Mouse (Mus musculus): Measurements from ENCODE around the gene Hcn1. TPM values are rescaled to one million over a fixed set of nuclear protein-coding genes. Genes with fewer than 3 reads are reported as not detected.

Gene Hcn1
- polyA plus RNA-seq, 2 experiments = under 0.01 TPM; not detected in 1

DNA sequence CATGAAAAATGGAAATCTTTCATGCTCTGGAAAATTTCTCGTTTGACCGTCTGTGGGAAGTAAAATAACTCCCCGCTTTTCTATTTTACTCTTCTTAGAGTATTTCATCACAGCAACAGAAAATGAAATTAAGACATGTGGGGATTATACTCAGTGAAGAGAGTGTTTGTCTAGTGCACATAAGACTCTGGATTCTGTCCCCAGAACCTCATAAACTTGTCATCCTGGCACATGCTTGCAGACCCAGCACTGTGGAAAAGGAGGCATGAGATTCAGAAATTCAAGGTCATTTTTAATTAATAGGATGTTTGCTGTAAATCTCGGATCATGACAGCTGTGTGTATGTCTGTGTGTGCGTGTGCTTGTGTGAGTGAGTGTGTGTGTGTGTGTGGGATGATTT, 225.5 kb downstream of the Hcn1 start:
- no peak for TF ChIP-seq EP300 (IDR thresholded peaks at IDR 0.05; ENCODE audit: low read depth)
- TF ChIP-seq CTCF (IDR thresholded peaks at IDR 0.05; ENCODE audit: low read depth) = no peak
- Histone ChIP-seq H3K4me3 (ENCODE audit: insufficient read depth in 1 of 2, low read depth in 2 of 2, low read length in 2 of 2) (no peak overlapping the region), H3K9me3 (ENCODE audit: control insufficient read depth, low read length) (no peaks in the 10 kb centered on the region), H3K9ac (replicated peaks) (no peak overlapping the region), H3K36me3 (replicated peaks; ENCODE audit: control insufficient read depth, insufficient read depth, low read depth) (no peaks in the 10 kb centered on the region), H3K4me2 (ENCODE audit: low read depth) (no peak overlapping the region), H3K27ac (no peak overlapping the region), H3K4me1 (replicated peaks; ENCODE audit: control insufficient read depth in 2 of 2, insufficient read depth in 2 of 2, low read length in 1 of 2) (no peaks in the 10 kb centered on the region), H3K27me3 (ENCODE audit: control insufficient read depth, insufficient read depth, low read length) (no peaks in the 10 kb centered on the region)
- WGBS (ENCODE audit: insufficient replicate concordance) = 59% methylated on average over 5 of the region's 5 CpGs
- ATAC-seq (ENCODE audit: insufficient read depth) (no peak), DNase-seq (ENCODE audit: low read depth in 3 of 3, low spot score in 3 of 3) (no peak)

DNA sequence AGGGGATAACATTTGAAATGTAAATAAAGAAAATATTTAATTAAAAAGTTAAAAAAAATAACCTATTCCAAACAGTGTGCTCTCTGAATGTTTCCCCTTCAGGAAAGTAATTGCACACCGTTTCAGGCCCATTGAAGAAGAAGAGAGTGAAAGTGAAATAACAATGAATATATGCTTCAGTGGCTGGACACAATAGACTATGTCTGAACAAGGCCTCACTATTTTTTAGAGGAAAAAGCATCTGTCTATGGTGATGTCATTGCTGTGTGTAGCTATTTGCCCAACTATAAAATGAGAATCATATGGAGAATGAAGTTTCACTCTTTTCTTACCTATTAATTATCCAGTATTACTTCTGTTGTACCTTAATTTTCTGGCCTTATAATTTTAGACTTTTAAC, 234.5 kb downstream of the Hcn1 start:
- no peaks in the 10 kb centered on the region for H3K9me3 ChIP-seq (ENCODE audit: control insufficient read depth, low read length)
- 66% methylated on average over 1 of the region's 1 CpGs for whole genome bisulfite sequencing (ENCODE audit: insufficient replicate concordance)
- H3K4me1 ChIP-seq (replicated peaks; ENCODE audit: control insufficient read depth in 2 of 2, insufficient read depth in 2 of 2, low read length in 1 of 2) = no peaks in the 10 kb centered on the region
- H3K4me3 ChIP-seq (ENCODE audit: insufficient read depth in 1 of 2, low read depth in 2 of 2, low read length in 2 of 2) = no peak overlapping the region
- no peak for DNase-seq (ENCODE audit: low read depth in 3 of 3, low spot score in 3 of 3)
- no peak for ATAC-seq (ENCODE audit: insufficient read depth)
- H3K9ac ChIP-seq (replicated peaks) = no peak overlapping the region
- H3K4me2 ChIP-seq (ENCODE audit: low read depth) = no peak overlapping the region
- no peak for TF ChIP-seq EP300 (IDR thresholded peaks at IDR 0.05; ENCODE audit: low read depth)
- H3K27ac ChIP-seq = no peak overlapping the region
- no peaks in the 10 kb centered on the region for H3K36me3 ChIP-seq (replicated peaks; ENCODE audit: control insufficient read depth, insufficient read depth, low read depth)
- no peaks in the 10 kb centered on the region for H3K27me3 ChIP-seq (ENCODE audit: control insufficient read depth, insufficient read depth, low read length)

DNA sequence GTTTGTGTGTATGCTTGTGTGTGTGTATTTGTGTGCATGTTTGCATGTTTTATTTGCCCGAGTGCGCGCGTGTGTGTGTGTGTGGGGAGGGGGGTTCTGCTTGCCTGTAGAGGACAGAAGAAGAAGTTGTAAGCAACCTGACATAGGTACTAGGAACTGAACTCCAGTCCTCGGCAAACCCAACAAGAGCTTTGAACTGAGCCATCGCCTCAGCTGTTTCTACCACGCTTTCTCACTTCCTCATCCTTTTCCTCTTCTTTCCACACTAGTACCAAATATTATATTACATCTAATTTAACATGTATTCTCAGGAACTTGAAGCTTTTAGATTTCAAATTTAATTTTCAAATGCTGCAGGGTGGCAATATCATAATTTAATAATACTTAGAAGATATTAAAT, 236.1 kb downstream of the Hcn1 start:
- H3K4me2 ChIP-seq (ENCODE audit: low read depth) = no peak overlapping the region
- H3K27me3 ChIP-seq (ENCODE audit: control insufficient read depth, insufficient read depth, low read length) = no peaks in the 10 kb centered on the region
- H3K9ac ChIP-seq (replicated peaks) = no peak overlapping the region
- DNase-seq (ENCODE audit: low read depth in 3 of 3, low spot score in 3 of 3) (no peak), ATAC-seq (ENCODE audit: insufficient read depth) (no peak)
- H3K4me3 ChIP-seq (ENCODE audit: insufficient read depth in 1 of 2, low read depth in 2 of 2, low read length in 2 of 2) = no peak overlapping the region
- H3K9me3 ChIP-seq (ENCODE audit: control insufficient read depth, low read length) = no peaks in the 10 kb centered on the region
- WGBS (ENCODE audit: insufficient replicate concordance) = 67% methylated on average over 7 of the region's 7 CpGs
- no peak overlapping the region for H3K27ac ChIP-seq
- no peaks in the 10 kb centered on the region for H3K36me3 ChIP-seq (replicated peaks; ENCODE audit: control insufficient read depth, insufficient read depth, low read depth)
- TF ChIP-seq CTCF (IDR thresholded peaks at IDR 0.05; ENCODE audit: low read depth) = no peak
- TF ChIP-seq EP300 (IDR thresholded peaks at IDR 0.05; ENCODE audit: low read depth) = no peak
- H3K4me1 ChIP-seq (replicated peaks; ENCODE audit: control insufficient read depth in 2 of 2, insufficient read depth in 2 of 2, low read length in 1 of 2) = no peaks in the 10 kb centered on the region

DNA sequence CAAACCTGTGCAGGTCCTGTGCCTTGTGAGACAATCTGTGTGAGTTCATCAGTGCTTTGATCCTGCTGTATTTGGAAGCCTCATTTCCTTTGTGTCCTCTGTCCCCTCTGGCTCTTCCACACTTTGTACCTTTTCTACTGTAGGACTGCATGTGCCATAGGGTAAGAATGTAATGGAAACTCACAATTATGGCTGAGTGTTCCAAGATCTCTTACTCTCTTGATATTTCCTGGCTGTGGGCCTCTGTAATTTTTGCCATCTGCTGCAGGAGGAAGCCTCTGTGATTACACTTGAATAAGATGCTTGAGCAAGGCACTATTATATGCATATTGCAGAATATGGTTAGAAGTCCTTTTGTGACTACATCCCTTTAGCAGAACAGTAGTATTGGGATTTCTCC, 240.2 kb downstream of the Hcn1 start:
- TF ChIP-seq CTCF (IDR thresholded peaks at IDR 0.05; ENCODE audit: low read depth) (no peak), EP300 (IDR thresholded peaks at IDR 0.05; ENCODE audit: low read depth) (no peak)
- Histone ChIP-seq H3K27me3 (ENCODE audit: control insufficient read depth, insufficient read depth, low read length) (no peaks in the 10 kb centered on the region), H3K4me3 (ENCODE audit: insufficient read depth in 1 of 2, low read depth in 2 of 2, low read length in 2 of 2) (no peak overlapping the region), H3K36me3 (replicated peaks; ENCODE audit: control insufficient read depth, insufficient read depth, low read depth) (no peaks in the 10 kb centered on the region), H3K9ac (replicated peaks) (no peak overlapping the region), H3K4me1 (replicated peaks; ENCODE audit: control insufficient read depth in 2 of 2, insufficient read depth in 2 of 2, low read length in 1 of 2) (no peaks in the 10 kb centered on the region), H3K9me3 (ENCODE audit: control insufficient read depth, low read length) (no peaks in the 10 kb centered on the region), H3K27ac (no peak overlapping the region), H3K4me2 (ENCODE audit: low read depth) (no peak overlapping the region)
- ATAC-seq (ENCODE audit: insufficient read depth) = no peak
- DNase-seq (ENCODE audit: low read depth in 3 of 3, low spot score in 3 of 3) = no peak

DNA sequence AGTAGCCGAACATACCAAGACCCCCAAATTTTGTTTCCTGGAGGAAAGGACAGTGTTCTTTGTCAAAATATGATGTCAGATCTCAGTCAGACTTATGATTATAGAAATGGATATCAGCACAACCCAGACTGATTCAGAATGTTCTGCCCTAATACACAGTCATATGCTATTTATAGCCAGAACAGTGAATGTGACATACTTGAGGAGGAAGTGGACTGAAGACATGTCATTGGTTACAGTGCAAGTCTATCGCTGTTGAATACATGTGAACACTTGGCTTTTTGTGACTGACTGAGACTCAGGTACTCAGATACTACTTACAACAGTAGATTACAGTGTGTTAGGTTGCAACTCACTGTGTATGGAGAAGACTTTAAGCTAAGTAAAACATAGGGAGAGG, 245.2 kb downstream of the Hcn1 start:
- 64% methylated on average over 2 of the region's 2 CpGs for WGBS (ENCODE audit: insufficient replicate concordance)
- no peak for TF ChIP-seq CTCF (IDR thresholded peaks at IDR 0.05; ENCODE audit: low read depth)
- TF ChIP-seq EP300 (IDR thresholded peaks at IDR 0.05; ENCODE audit: low read depth) = no peak

DNA sequence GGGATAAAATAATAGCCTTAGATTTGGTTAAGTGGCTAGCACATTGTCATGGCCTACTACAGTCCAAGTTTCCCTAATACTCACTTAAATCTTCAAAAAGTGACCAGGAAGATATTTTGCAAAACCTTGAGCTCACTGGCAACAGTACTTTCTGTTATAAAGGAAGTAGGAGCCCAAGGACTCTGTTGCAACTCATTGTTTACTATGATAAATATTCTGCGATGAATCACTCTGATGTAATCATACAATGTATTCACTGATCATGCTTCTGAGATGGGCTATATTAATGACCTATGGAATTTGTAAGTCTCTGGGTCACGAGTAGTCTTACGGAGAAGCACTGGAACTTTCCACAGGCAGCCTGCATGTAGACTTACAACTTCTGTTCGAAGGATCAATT, 246.6 kb downstream of the Hcn1 start:
- no peaks in the 10 kb centered on the region for H3K9me3 ChIP-seq (ENCODE audit: control insufficient read depth, low read length)
- no peaks in the 10 kb centered on the region for H3K4me1 ChIP-seq (replicated peaks; ENCODE audit: control insufficient read depth in 2 of 2, insufficient read depth in 2 of 2, low read length in 1 of 2)
- no peak overlapping the region for H3K4me3 ChIP-seq (ENCODE audit: insufficient read depth in 1 of 2, low read depth in 2 of 2, low read length in 2 of 2)
- no peak for TF ChIP-seq CTCF (IDR thresholded peaks at IDR 0.05; ENCODE audit: low read depth)
- TF ChIP-seq EP300 (IDR thresholded peaks at IDR 0.05; ENCODE audit: low read depth) = no peak
- H3K4me2 ChIP-seq (ENCODE audit: low read depth) = no peak overlapping the region
- no peak overlapping the region for H3K9ac ChIP-seq (replicated peaks)
- DNase-seq (ENCODE audit: low read depth in 3 of 3, low spot score in 3 of 3) = no peak
- ATAC-seq (ENCODE audit: insufficient read depth) = no peak
- H3K36me3 ChIP-seq (replicated peaks; ENCODE audit: control insufficient read depth, insufficient read depth, low read depth) = no peaks in the 10 kb centered on the region
- 67% methylated on average over 4 of the region's 4 CpGs for WGBS (ENCODE audit: insufficient replicate concordance)
- H3K27me3 ChIP-seq (ENCODE audit: control insufficient read depth, insufficient read depth, low read length) = no peaks in the 10 kb centered on the region
- H3K27ac ChIP-seq = no peak overlapping the region

More for the DNA sequence above, 245.2 kb downstream of the Hcn1 start:
- no peaks in the 10 kb centered on the region for H3K27me3 ChIP-seq (ENCODE audit: control insufficient read depth, insufficient read depth, low read length)
- H3K4me1 ChIP-seq (replicated peaks; ENCODE audit: control insufficient read depth in 2 of 2, insufficient read depth in 2 of 2, low read length in 1 of 2) = no peaks in the 10 kb centered on the region
- no peak overlapping the region for H3K4me2 ChIP-seq (ENCODE audit: low read depth)
- no peaks in the 10 kb centered on the region for H3K36me3 ChIP-seq (replicated peaks; ENCODE audit: control insufficient read depth, insufficient read depth, low read depth)
- H3K9ac ChIP-seq (replicated peaks) = no peak overlapping the region
- no peak overlapping the region for H3K27ac ChIP-seq
- ATAC-seq (ENCODE audit: insufficient read depth) (no peak), DNase-seq (ENCODE audit: low read depth in 3 of 3, low spot score in 3 of 3) (no peak)
- no peaks in the 10 kb centered on the region for H3K9me3 ChIP-seq (ENCODE audit: control insufficient read depth, low read length)
- no peak overlapping the region for H3K4me3 ChIP-seq (ENCODE audit: insufficient read depth in 1 of 2, low read depth in 2 of 2, low read length in 2 of 2)
